Mouse (Mus musculus): ENCODE measurements around the gene Rfx2. TPM values are rescaled to one million over a fixed set of nuclear protein-coding genes. Genes with fewer than 3 reads are reported as not detected.
A peak's percentile ranks its signal among the peaks of the same experiment; 100 is the strongest.

The Rfx2 gene
- polyA plus RNA-seq, 1 experiment from 2014 or later: 5.4 TPM

GRCm38 (mm10) chr17:56767531-56768135, 63.2 kb downstream of the Rfx2 start:
- peaks cover 21% of the 10 kb centered on the region for H3K4me1 ChIP-seq
- no peak overlapping the region for H3K9ac ChIP-seq
- no peak for ATAC-seq (replicated peaks)
- no peak overlapping the region for H3K27ac ChIP-seq
- WGBS: 97% methylated on average over 29 of the region's 29 CpGs
- H3K9me3 ChIP-seq: no peaks in the 10 kb centered on the region
- no peak overlapping the region for H3K4me2 ChIP-seq
- no peak overlapping the region for H3K4me3 ChIP-seq
- no peaks in the 10 kb centered on the region for H3K27me3 ChIP-seq (replicated peaks)
- peaks cover 30% of the 10 kb centered on the region; the same call in 1 of the 2 replicates for H3K36me3 ChIP-seq (replicated peaks)

GRCm38 (mm10) chr17:56766631-56767405, 64.0 kb downstream of the Rfx2 start:
- H3K36me3 ChIP-seq (replicated peaks): peaks cover 30% of the 10 kb centered on the region; the same call in 1 of the 2 replicates
- no peak for ATAC-seq (replicated peaks)

GRCm38 (mm10) chr17:56765431-56765830, 65.4 kb downstream of the Rfx2 start:
- H3K27ac ChIP-seq: peak overlapping the region; percentile 98
- no peaks in the 10 kb centered on the region for H3K9me3 ChIP-seq
- peak overlapping the region; percentile 83 for H3K4me2 ChIP-seq
- peaks cover 30% of the 10 kb centered on the region for H3K4me1 ChIP-seq
- peaks cover 30% of the 10 kb centered on the region; the same call in 1 of the 2 replicates for H3K36me3 ChIP-seq (replicated peaks)
- H3K9ac ChIP-seq: peak overlapping the region; percentile 74
- whole genome bisulfite sequencing: 53% methylated on average over 12 of the region's 12 CpGs
- ATAC-seq (replicated peaks): peak; percentile 8
- H3K4me3 ChIP-seq: peak overlapping the region; percentile 81
- H3K27me3 ChIP-seq (replicated peaks): peaks cover 2% of the 10 kb centered on the region; the same call in 1 of the 2 replicates

More at GRCm38 (mm10) chr17:56766631-56767405, 64.0 kb downstream of the Rfx2 start:
- Histone ChIP-seq H3K4me3 (no peak overlapping the region), H3K27me3 (replicated peaks) (no peaks in the 10 kb centered on the region), H3K9me3 (no peaks in the 10 kb centered on the region), H3K9ac (no peak overlapping the region), H3K27ac (no peak overlapping the region), H3K4me2 (no peak overlapping the region), H3K4me1 (peaks cover 25% of the 10 kb centered on the region)
- WGBS: 95% methylated on average over 27 of the region's 27 CpGs

GRCm38 (mm10) chr17:56764474-56765354, 66.1 kb downstream of the Rfx2 start, which contains the start of gene Dus3l:
Gene Dus3l, plus strand, starts transcription at chr17:56764757.
- Histone ChIP-seq H3K4me2 (peak within 1 kb of the TSS; percentile 83), H3K9ac (peak within 1 kb of the TSS; percentile 74), H3K4me1 (peaks cover 30% of the 10 kb centered on the region), H3K27ac (peak within 1 kb of the TSS; percentile 98), H3K9me3 (no peaks in the 10 kb centered on the region), H3K27me3 (replicated peaks) (peaks cover 7% of the 10 kb centered on the region; the same call in 1 of the 2 replicates), H3K36me3 (replicated peaks) (peaks cover 24% of the 10 kb centered on the region; the same call in 1 of the 2 replicates), H3K4me3 (peak within 1 kb of the TSS; percentile 81)
- ATAC-seq (replicated peaks): peak; percentile 84
- 1% methylated on average over 53 of the region's 58 CpGs for WGBS

DNA sequence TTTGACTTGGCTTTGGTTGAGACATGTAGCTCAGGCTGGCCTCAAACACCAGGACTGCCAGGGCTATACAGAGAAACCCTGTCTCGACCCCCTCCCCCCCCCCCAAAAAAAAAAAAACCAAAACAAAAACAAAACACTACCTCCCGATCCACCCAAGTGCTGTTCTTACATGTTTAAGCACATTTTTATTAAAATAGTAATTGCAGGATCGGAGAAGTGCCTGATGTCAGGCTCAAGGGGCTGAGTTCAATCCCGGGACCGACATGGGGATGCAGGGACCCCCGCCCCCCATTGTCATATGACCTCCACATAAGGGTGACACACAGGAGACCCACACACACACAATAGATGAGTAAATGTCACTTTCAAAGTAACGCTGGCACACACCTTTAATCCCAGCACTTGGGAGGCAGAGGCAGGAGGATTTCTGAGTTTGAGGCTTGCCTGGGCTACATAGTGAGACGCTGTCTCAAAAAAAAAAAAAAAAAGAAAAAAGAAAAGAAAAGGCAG, 67.0 kb downstream of the Rfx2 start:
- Histone ChIP-seq H3K36me3 (replicated peaks) (peaks cover 15% of the 10 kb centered on the region; the same call in 1 of the 2 replicates), H3K4me1 (peaks cover 30% of the 10 kb centered on the region), H3K27me3 (replicated peaks) (peaks cover 9% of the 10 kb centered on the region; the same call in 1 of the 2 replicates), H3K9ac (no peak overlapping the region), H3K4me3 (peak overlapping the region; percentile 81), H3K4me2 (peak overlapping the region; percentile 83), H3K27ac (peak overlapping the region; percentile 98), H3K9me3 (no peaks in the 10 kb centered on the region)
- no peak for ATAC-seq (replicated peaks)
- 73% methylated on average over 8 of the region's 8 CpGs for WGBS

GRCm38 (mm10) chr17:56762769-56763731, 67.8 kb downstream of the Rfx2 start:
- H3K9ac ChIP-seq: 0 out of 2 replicates have a peak overlapping the region, but pooled peaks have one; percentile 67
- H3K4me3 ChIP-seq: peak overlapping the region; percentile 50; the same call in 1 of the 2 replicates
- WGBS: 45% methylated on average over 27 of the region's 27 CpGs

DNA sequence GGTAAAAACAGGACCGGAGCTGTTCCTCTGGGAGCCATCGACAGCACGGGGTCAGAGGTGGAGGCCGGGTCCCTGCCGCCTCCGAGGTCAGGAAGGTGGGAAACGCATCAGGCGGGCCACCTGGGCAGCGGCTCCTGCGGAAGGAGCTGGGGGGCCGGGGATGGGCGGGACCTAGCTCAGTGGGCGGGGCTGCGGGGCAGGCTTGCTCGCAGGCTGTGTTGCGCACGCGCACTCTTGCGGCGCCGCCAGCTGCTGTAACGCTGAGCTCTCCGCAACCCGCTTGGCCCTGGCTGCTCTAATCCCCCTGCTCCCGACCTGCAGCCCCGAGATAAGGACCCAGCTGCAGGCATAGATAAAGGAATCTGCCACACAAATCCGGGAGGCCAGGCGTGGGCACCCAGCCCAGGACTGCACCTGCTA, 68.8 kb downstream of the Rfx2 start:
- H3K4me1 ChIP-seq: peaks cover 39% of the 10 kb centered on the region
- peak overlapping the region; percentile 94 for H3K27ac ChIP-seq
- H3K4me3 ChIP-seq: peak overlapping the region; percentile 50
- ATAC-seq (replicated peaks): peak; percentile 38
- H3K27me3 ChIP-seq (replicated peaks): peaks cover 25% of the 10 kb centered on the region
- no peaks in the 10 kb centered on the region for H3K9me3 ChIP-seq
- 0 out of 2 replicates have a peak, but pooled peaks cover 2% of the 10 kb centered on the region for H3K36me3 ChIP-seq (replicated peaks)
- H3K9ac ChIP-seq: peak overlapping the region; percentile 67
- WGBS: under 1% methylated on average over 28 of the region's 28 CpGs
- H3K4me2 ChIP-seq: peak overlapping the region; percentile 69

More at GRCm38 (mm10) chr17:56762769-56763731, 67.8 kb downstream of the Rfx2 start:
- Histone ChIP-seq H3K9me3 (no peaks in the 10 kb centered on the region), H3K36me3 (replicated peaks) (peaks cover 10% of the 10 kb centered on the region; the same call in 1 of the 2 replicates), H3K4me2 (peak overlapping the region; percentile 69), H3K27ac (peak overlapping the region; percentile 94), H3K4me1 (peaks cover 30% of the 10 kb centered on the region), H3K27me3 (replicated peaks) (peaks cover 15% of the 10 kb centered on the region)
- ATAC-seq (replicated peaks): no peak

GRCm38 (mm10) chr17:56761077-56761476, 69.7 kb downstream of the Rfx2 start:
- peaks cover 43% of the 10 kb centered on the region for H3K4me1 ChIP-seq
- H3K9me3 ChIP-seq: no peaks in the 10 kb centered on the region
- 62% methylated on average over 3 of the region's 3 CpGs for WGBS
- no peak overlapping the region for H3K4me2 ChIP-seq
- H3K27me3 ChIP-seq (replicated peaks): peaks cover 34% of the 10 kb centered on the region
- H3K9ac ChIP-seq: no peak overlapping the region
- H3K36me3 ChIP-seq (replicated peaks): no peaks in the 10 kb centered on the region
- H3K27ac ChIP-seq: no peak overlapping the region
- ATAC-seq (replicated peaks): no peak
- no peak overlapping the region for H3K4me3 ChIP-seq

DNA sequence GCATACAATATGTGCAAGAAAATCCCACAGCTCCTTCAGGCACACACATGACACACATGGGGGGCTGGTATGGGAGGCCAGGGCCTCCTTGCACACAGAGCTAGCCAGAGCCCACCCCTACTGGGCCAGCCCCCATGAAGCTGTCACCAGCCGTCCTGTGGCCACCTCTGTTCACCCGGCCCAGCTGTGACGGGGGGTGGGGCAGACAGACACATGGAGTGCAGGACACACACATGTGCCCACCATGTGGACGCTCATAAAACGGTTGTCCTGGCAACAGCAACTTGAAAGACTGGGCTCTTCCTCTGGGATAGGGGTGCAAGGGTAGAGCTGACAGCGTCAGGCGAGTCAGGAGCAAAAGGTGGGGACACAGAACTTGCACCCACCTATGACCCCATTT, 71.6 kb downstream of the Rfx2 start:
- Histone ChIP-seq H3K9me3 (no peaks in the 10 kb centered on the region), H3K36me3 (replicated peaks) (no peaks in the 10 kb centered on the region), H3K27ac (no peak overlapping the region), H3K4me2 (no peak overlapping the region), H3K9ac (no peak overlapping the region), H3K27me3 (replicated peaks) (peaks cover 52% of the 10 kb centered on the region), H3K4me1 (peaks cover 35% of the 10 kb centered on the region), H3K4me3 (no peak overlapping the region)
- 50% methylated on average over 7 of the region's 7 CpGs for WGBS
- no peak for ATAC-seq (replicated peaks)

DNA sequence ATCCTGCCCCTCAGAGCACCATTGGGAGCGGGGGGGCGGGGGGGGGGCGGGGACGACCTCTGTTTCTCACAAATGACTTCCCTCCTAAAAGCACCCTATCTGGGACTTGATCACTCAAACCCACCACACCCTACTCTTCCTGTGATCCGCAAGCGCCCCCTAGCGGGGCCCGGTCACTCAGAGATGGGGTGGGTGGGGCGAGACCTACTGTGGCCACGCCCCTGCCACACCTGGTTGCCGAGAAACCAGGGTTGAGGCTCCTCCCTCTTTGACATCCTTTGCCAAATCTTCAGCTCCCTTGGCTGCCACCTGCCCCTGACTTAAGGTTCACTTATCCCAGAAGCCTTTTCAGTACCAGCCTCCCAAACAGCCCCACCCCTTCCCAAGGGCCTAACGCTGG, 72.7 kb downstream of the Rfx2 start:
- no peak for ATAC-seq (replicated peaks)
- H3K27me3 ChIP-seq (replicated peaks): peaks cover 63% of the 10 kb centered on the region
- H3K9me3 ChIP-seq: no peaks in the 10 kb centered on the region
- H3K36me3 ChIP-seq (replicated peaks): no peaks in the 10 kb centered on the region
- peak overlapping the region; percentile 91; the same call in 1 of the 2 replicates for H3K4me2 ChIP-seq
- no peak overlapping the region for H3K9ac ChIP-seq
- no peak overlapping the region for H3K27ac ChIP-seq
- H3K4me1 ChIP-seq: peaks cover 31% of the 10 kb centered on the region
- H3K4me3 ChIP-seq: 0 out of 2 replicates have a peak overlapping the region, but pooled peaks have one; percentile 43
- WGBS: 5% methylated on average over 12 of the region's 12 CpGs

Measured in midbrain, embryonic 15.5 days (tissue).